Mouse (Mus musculus) hindbrain, embryonic 13.5 days (tissue): ENCODE results near the gene Abhd6. TPM values are rescaled to one million over a fixed set of nuclear protein-coding genes. Genes with fewer than 3 reads are reported as not detected.
A peak's percentile ranks its signal among the peaks of the same experiment; 100 is the strongest.

Experiments used
- ATAC-seq: fragments of 200-750 bp; cut with Nextera tagmentation; 2 replicates; pipeline ENCODE4 v1.8.0; 2017; ENCODE audit warnings: moderate TSS enrichment; ENCODE audit not compliant: low FRiP score
- H3K27ac ChIP-seq: fragments of 300-500 bp; sonication (generic); 2 replicates; pipeline ENCODE4 v1.5.1; 2015; ENCODE audit warnings: inconsistent platforms, mild to moderate bottlenecking, moderate library complexity
- H3K27me3 ChIP-seq: fragments of 300-500 bp; sonication (generic); 2 replicates; pipeline ENCODE4 v1.6.1; 2015; ENCODE audit warnings: mild to moderate bottlenecking, inconsistent platforms
- H3K36me3 ChIP-seq: fragments of 300-500 bp; sonication (generic); 2 replicates; pipeline ENCODE4 v1.6.1; 2015; ENCODE audit warnings: mild to moderate bottlenecking, inconsistent platforms
- H3K4me1 ChIP-seq: fragments of 300-500 bp; sonication (generic); replicated peaks from 2 replicates; pipeline ENCODE4 v1.6.1; 2015; ENCODE audit warnings: inconsistent platforms
- H3K4me2 ChIP-seq: fragments of 300-500 bp; sonication (generic); 2 replicates; pipeline ENCODE4 v1.6.1; 2015; ENCODE audit warnings: inconsistent platforms, mild to moderate bottlenecking, moderate library complexity
- H3K4me3 ChIP-seq: fragments of 300-500 bp; sonication (generic); 2 replicates; pipeline ENCODE4 v1.5.1; 2015; ENCODE audit warnings: mild to moderate bottlenecking, inconsistent platforms
- H3K9ac ChIP-seq: fragments of 300-500 bp; sonication (generic); 2 replicates; pipeline ENCODE4 v1.6.1; 2015; ENCODE audit warnings: mild to moderate bottlenecking, inconsistent platforms
- H3K9me3 ChIP-seq: fragments of 300-500 bp; sonication (generic); 2 replicates; pipeline ENCODE4 v1.6.1; 2016; ENCODE audit warnings: inconsistent platforms
- WGBS: fragments of 180-500 bp; shearing (Covaris S2); methylation state at CpG from one replicate; pipeline ENCODE4 v1.1.7; 2015; 5-methylcytosine and 5-hydroxymethylcytosine counted together
- polyA plus RNA-seq: library from polyadenylated mRNA; unstranded; fragments of >200 nt; fragmentation: Nextera tagmentation; extraction: Ambion mirVana; gene quantifications from 2 replicates; pipeline ENCODE4 v1.2.1, GENCODE M21; 2015

The Abhd6 gene
- polyA plus RNA-seq, 1 experiment from 2014 or later: 31.7 TPM

DNA sequence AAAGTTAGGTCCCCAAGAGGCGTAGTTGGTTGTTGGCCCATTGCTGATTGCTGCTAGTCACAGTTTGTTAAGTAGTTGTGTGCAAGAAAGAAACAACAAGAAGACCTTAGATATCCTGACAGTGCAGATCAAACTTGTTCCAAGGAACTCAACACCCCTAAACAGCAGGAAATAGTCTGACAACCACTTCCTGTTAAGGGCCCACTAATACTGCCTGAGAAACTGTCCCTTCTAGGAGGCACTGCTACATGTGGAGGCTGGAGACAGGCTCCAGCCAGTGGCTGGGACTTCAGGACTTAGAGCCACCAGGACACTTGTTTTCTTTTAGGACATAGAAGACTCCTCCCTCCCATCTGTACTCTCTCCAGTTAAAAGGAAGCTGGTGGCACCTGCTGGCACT, 25.2 kb upstream of the Abhd6 start:
- no peak for ATAC-seq
- WGBS: 88% methylated on average over 1 of the region's 1 CpGs

DNA sequence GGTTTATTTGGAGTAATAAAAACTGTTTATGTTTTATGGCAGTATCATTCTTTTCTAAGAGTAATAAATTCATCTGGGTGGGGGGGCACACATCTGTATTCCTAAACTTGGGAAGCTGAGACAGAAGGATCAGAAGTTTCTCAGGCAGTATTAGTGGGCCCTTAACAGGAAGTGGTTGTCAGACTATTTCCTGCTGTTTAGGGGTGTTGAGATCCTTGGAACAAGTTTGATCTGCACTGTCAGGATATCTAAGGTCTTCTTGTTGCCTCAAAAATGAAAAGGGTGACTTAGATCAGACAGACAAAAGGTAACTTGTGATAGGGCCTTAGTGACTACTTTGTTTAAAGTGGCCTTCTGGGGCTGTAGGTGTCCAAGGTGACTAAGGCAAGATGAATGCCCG, 24.5 kb upstream of the Abhd6 start:
- no peak for ATAC-seq
- Histone ChIP-seq H3K27me3 (no peaks in the 10 kb centered on the region), H3K9me3 (no peaks in the 10 kb centered on the region), H3K9ac (no peak overlapping the region), H3K4me2 (no peak overlapping the region), H3K4me3 (no peak overlapping the region), H3K27ac (no peak overlapping the region), H3K36me3 (no peaks in the 10 kb centered on the region), H3K4me1 (no peaks in the 10 kb centered on the region)
- 78% methylated on average over 1 of the region's 1 CpGs for WGBS

More for the DNA sequence above, 25.2 kb upstream of the Abhd6 start:
- Histone ChIP-seq H3K27me3 (no peaks in the 10 kb centered on the region), H3K36me3 (no peaks in the 10 kb centered on the region), H3K4me3 (no peak overlapping the region), H3K27ac (no peak overlapping the region), H3K4me2 (no peak overlapping the region), H3K4me1 (no peaks in the 10 kb centered on the region), H3K9me3 (no peaks in the 10 kb centered on the region), H3K9ac (no peak overlapping the region)

DNA sequence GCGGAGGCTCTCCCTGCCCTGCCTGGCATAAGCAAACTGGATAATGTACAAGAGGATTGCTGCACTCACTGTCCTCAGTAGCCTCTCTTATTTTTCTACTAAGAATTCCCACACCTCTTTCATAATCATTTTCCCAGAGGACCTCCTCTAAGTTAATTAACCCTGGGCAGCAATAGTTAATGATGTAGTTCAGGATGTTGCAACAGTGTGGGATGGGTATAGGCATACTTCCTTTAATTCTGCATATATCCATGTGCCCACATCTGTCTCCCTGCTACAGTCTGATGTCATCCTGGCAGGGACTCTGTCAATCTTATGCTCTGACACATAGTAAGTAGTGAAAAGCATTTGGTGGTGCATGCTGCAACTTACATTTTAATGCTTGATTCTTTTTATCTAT, 21.5 kb upstream of the Abhd6 start:
- no peak overlapping the region for H3K4me3 ChIP-seq
- no peak overlapping the region for H3K9ac ChIP-seq
- no peaks in the 10 kb centered on the region for H3K9me3 ChIP-seq
- H3K27ac ChIP-seq: no peak overlapping the region
- H3K36me3 ChIP-seq: no peaks in the 10 kb centered on the region
- no peaks in the 10 kb centered on the region for H3K4me1 ChIP-seq
- no peak overlapping the region for H3K4me2 ChIP-seq
- WGBS: 97% methylated on average over 1 of the region's 1 CpGs
- ATAC-seq: no peak
- H3K27me3 ChIP-seq: no peaks in the 10 kb centered on the region

DNA sequence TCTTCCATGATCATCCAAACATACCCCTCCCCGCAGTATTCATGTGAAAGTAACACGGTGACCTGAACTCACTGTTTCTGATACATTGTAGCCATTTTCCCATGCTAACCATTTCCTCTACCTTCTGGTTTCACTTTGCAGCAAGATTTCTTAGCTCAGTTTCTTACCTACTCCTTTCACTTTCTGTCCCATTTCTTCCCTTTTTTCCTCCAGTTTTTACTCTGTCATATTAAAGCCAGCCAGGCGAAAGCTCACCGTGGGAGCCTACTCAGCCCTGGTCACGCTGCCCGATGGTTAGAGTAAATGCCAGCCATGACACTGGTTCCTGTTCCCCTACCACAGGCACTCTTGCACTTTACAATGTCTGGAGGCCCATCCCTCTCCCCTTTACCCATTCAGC, 15.8 kb upstream of the Abhd6 start:
- Histone ChIP-seq H3K27me3 (no peaks in the 10 kb centered on the region), H3K9ac (no peak overlapping the region), H3K27ac (no peak overlapping the region), H3K36me3 (no peaks in the 10 kb centered on the region), H3K4me1 (no peaks in the 10 kb centered on the region), H3K4me3 (no peak overlapping the region), H3K9me3 (no peaks in the 10 kb centered on the region), H3K4me2 (no peak overlapping the region)
- no peak for ATAC-seq
- WGBS: 98% methylated on average over 6 of the region's 6 CpGs

DNA sequence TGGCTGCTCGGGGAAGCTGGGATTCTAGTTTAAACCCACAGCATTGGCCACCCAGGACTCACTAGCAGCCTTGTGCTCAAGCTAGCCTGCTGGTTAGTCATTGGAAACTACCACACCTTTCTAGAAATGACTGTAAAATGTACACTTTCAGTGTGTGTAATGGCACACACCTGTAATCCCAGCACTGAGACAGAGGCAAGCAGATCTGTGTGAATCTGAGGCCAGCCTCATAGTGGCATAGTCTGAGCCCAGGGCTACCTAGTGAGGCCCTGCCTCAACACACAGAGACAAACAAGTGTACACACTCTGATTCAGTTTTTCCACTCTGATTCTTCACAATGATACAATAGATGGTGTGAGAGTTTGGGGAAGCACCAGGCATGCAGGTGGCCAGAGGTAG, 13.3 kb upstream of the Abhd6 start:
- Histone ChIP-seq H3K9me3 (no peaks in the 10 kb centered on the region), H3K36me3 (no peaks in the 10 kb centered on the region), H3K4me2 (no peak overlapping the region), H3K4me3 (no peak overlapping the region), H3K9ac (no peak overlapping the region), H3K4me1 (no peaks in the 10 kb centered on the region), H3K27me3 (0 out of 2 replicates have a peak, but pooled peaks cover under 1% of the 10 kb centered on the region), H3K27ac (no peak overlapping the region)
- ATAC-seq: no peak
- WGBS: 60% methylated on average over 1 of the region's 1 CpGs

DNA sequence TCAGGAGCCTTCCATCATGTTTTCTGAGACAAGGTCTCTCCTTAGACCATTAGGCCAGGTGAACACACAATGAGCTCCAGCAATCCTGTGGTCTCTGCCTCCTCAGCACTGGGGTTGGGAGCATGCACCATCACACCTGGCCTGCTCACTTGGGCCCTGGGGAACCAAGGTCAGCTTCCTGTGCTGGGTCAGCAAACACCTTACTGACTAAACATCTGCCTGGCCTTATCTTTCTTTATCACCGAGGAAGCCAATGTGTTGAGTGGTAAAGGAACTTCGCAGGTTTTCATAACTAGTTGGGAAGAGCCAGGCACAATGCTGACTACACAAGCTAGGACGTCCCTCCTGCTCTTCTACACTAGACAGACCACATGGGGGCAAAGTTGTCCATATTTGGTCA, 12.7 kb upstream of the Abhd6 start:
- no peak for ATAC-seq
- H3K27me3 ChIP-seq: 0 out of 2 replicates have a peak, but pooled peaks cover 3% of the 10 kb centered on the region
- H3K27ac ChIP-seq: no peak overlapping the region
- no peaks in the 10 kb centered on the region for H3K4me1 ChIP-seq
- H3K9me3 ChIP-seq: no peaks in the 10 kb centered on the region
- no peaks in the 10 kb centered on the region for H3K36me3 ChIP-seq
- H3K4me3 ChIP-seq: no peak overlapping the region
- H3K4me2 ChIP-seq: no peak overlapping the region
- H3K9ac ChIP-seq: no peak overlapping the region
- WGBS: 78% methylated on average over 3 of the region's 3 CpGs

DNA sequence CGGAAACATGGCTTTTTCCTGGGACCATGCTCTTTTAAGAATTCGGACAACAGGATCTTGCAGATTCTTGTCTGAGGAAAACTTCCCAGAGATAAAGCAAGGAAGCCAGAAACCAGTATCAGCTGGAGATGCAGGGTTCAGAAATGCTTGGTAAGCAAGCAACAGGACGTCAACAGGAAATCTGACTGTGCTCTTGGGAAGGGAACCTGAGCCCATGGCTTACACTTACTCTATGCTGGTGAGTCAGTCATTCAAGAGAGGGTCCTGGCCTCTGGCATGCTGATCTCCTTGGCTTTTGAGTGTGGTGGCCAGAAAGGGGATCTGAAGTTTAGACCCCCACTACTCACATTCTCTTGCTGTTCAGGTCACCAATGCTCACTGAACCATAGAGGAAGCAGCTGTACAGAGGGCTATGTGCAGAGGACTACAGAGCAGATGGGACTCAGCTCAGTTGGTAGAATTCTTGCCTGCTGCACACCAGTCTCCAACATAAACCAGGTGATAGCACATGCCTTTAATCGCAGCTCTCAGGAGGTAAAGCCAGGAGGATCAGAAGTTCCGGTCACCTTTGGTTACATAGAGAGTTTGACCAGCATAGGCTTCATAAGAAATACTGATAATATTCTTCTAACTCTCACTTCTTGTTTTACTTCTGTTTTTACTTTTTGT, 11.5 kb upstream of the Abhd6 start:
- Histone ChIP-seq H3K9me3 (no peaks in the 10 kb centered on the region), H3K9ac (no peak overlapping the region), H3K4me3 (no peak overlapping the region), H3K4me2 (no peak overlapping the region), H3K27me3 (0 out of 2 replicates have a peak, but pooled peaks cover 3% of the 10 kb centered on the region), H3K36me3 (no peaks in the 10 kb centered on the region), H3K4me1 (no peaks in the 10 kb centered on the region), H3K27ac (no peak overlapping the region)
- 79% methylated on average over 5 of the region's 5 CpGs for WGBS
- no peak for ATAC-seq

DNA sequence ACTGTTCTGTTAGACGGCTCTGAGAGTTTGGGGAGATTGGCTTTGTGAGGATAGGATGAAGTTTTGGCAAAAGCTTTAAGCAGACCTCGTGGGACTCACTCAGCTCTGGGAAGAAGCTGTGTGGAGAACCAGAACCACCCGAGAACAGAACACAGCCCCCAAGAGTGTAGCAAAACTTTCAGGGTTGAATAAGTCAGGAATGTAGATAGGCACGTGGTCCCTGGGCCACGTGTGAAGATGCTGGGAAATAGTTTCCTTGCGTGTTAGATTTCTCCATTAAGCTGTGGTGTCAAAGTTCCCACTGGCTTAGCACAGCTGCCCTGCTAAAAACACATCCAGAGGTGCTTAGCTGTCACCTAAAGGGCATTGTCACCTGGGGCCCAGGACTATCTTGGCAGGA, 10.5 kb upstream of the Abhd6 start:
- 81% methylated on average over 6 of the region's 6 CpGs for WGBS
- Histone ChIP-seq H3K27ac (no peak overlapping the region), H3K4me1 (peaks cover 4% of the 10 kb centered on the region), H3K36me3 (no peaks in the 10 kb centered on the region), H3K4me3 (no peak overlapping the region), H3K27me3 (0 out of 2 replicates have a peak, but pooled peaks cover 3% of the 10 kb centered on the region), H3K9me3 (no peaks in the 10 kb centered on the region), H3K4me2 (no peak overlapping the region), H3K9ac (no peak overlapping the region)
- ATAC-seq: no peak

DNA sequence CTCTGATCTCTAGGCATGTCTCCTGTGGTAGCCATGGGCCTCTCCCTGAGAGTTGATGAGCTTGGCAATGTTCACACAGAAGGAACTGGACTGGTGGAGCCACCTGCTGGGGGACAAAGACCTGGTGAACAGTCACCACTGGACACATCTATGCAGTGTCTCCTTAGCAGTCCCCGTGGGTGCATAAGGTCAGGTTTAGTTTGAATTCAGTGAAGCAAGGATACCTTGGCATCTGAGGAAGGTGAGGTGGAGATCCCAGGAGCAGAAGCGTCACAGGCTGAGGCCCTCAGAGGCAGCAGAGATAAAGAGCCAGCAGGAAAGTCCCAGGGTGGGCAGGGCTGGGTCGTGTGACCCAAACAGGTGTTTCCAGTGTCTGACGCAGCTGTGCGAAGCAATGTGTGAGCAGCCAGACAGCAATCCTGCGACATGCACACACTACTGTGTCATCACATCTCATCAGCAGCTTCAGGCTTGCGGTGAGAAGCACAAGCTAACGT, 8.4 kb upstream of the Abhd6 start, which contains the start of gene Dnase1l3:
Gene Dnase1l3 (minus strand): TSS at position 303 of the 497 bp plus-strand sequence.
- Histone ChIP-seq H3K27me3 (peaks cover 13% of the 10 kb centered on the region), H3K4me1 (peaks cover 6% of the 10 kb centered on the region), H3K4me2 (no peak within 1 kb of the TSS), H3K9ac (no peak within 1 kb of the TSS), H3K36me3 (no peaks in the 10 kb centered on the region), H3K9me3 (no peaks in the 10 kb centered on the region), H3K4me3 (no peak within 1 kb of the TSS), H3K27ac (no peak within 1 kb of the TSS)
- 74% methylated on average over 8 of the region's 8 CpGs for WGBS
- 0 out of 2 replicates have a peak, but pooled peaks have one; percentile 18 for ATAC-seq

DNA sequence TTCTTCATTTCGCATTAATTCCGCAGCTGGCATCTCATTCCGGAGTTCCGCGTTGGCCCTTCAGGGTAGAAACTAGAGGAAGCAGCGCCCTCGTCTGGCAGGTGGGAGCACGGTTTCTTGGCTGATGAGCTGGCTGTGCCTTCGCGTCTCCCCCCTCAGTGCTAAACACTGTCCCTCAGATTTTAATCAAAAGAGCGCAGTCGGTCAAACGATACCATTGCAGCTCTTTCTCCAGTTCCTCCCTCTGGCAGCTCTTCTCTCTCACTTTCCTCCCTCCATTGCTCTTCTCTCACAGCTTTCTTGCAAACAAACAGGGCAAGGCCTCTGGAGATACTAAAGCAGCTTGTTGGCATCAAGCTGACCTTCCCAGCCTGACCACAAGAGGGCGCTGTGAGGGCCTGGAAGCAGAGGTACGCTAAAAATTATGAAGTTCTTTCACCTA, 5.4 kb upstream of the Abhd6 start:
- peaks cover 8% of the 10 kb centered on the region for H3K4me1 ChIP-seq
- H3K9ac ChIP-seq: peak overlapping the region; percentile 49; the same call in 1 of the 2 replicates
- H3K4me3 ChIP-seq: 0 out of 2 replicates have a peak overlapping the region, but pooled peaks have one; percentile 16
- H3K27me3 ChIP-seq: peaks cover 41% of the 10 kb centered on the region
- H3K4me2 ChIP-seq: peak overlapping the region; percentile 45
- no peak overlapping the region for H3K27ac ChIP-seq
- no peaks in the 10 kb centered on the region for H3K9me3 ChIP-seq
- 4% methylated on average over 15 of the region's 15 CpGs for WGBS
- no peaks in the 10 kb centered on the region for H3K36me3 ChIP-seq
- 0 out of 2 replicates have a peak, but pooled peaks have one; percentile 38 for ATAC-seq

DNA sequence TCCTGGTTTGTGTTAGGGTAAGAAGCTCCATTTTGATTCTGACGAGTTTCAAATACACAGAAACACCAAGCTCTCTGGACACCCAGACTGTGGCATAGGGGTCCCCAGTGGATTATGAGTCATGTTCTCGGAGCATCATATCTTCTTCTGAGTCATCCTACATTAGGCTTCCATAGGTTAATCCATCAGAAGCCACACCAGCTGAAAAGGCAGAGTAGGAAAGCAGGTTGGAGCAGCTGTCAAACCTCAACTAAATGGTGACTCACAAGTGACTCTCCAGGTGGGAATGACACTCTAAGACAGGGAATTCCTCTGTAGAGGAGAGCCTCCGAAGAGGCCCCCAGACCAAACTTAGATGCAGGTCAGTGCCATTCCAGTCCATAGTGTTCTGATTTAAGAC, 3.7 kb upstream of the Abhd6 start:
- peaks cover 41% of the 10 kb centered on the region for H3K27me3 ChIP-seq
- H3K4me3 ChIP-seq: no peak overlapping the region
- ATAC-seq: no peak
- WGBS: 85% methylated on average over 3 of the region's 3 CpGs
- H3K4me2 ChIP-seq: no peak overlapping the region
- H3K36me3 ChIP-seq: no peaks in the 10 kb centered on the region
- peaks cover 17% of the 10 kb centered on the region for H3K4me1 ChIP-seq
- no peaks in the 10 kb centered on the region for H3K9me3 ChIP-seq
- no peak overlapping the region for H3K9ac ChIP-seq
- no peak overlapping the region for H3K27ac ChIP-seq

DNA sequence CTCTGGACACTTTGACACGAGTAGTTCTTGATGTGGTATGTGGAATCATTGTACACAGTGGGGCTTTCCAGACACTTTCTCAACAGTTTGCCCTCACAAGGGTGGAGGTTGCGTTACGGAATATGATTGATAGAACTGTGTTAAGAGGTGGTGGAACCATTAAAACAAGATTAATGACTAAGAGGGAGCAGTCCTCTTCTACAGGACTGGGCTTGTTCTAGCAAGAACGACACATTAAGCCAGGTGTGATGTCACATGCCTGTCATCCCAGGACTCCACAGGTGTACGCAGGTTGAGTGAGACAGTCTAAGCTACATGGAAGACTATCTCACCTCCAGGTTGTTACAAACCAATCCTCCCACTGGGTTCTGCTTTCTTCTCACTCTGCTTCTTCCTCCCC, 3.3 kb upstream of the Abhd6 start:
- no peak overlapping the region for H3K4me2 ChIP-seq
- H3K27me3 ChIP-seq: peaks cover 39% of the 10 kb centered on the region
- no peak overlapping the region for H3K9ac ChIP-seq
- no peaks in the 10 kb centered on the region for H3K9me3 ChIP-seq
- WGBS: 86% methylated on average over 5 of the region's 5 CpGs
- ATAC-seq: no peak
- peaks cover 21% of the 10 kb centered on the region for H3K4me1 ChIP-seq
- H3K27ac ChIP-seq: no peak overlapping the region
- H3K36me3 ChIP-seq: no peaks in the 10 kb centered on the region
- no peak overlapping the region for H3K4me3 ChIP-seq

DNA sequence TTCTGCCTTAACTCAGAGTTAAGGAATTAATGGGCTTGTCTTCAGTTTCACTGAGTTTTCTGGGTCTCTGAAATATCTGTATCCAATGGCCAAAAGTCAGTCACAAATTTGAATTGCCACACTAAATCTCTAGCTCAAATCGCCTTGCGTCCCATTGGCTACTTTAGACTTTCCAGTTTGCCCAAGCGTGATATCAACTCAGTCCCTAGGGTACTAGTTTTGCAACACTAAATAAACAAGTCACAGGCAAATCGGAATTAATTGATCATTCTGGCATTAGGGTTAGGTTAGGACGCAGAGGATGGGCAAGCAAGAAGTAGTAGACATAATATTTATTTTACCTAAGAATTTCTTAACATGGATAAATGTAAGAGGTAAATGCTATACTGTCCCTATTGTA, 2.5 kb upstream of the Abhd6 start:
- H3K9me3 ChIP-seq: no peaks in the 10 kb centered on the region
- ATAC-seq: no peak
- H3K9ac ChIP-seq: no peak overlapping the region
- H3K4me2 ChIP-seq: no peak overlapping the region
- H3K4me1 ChIP-seq: peaks cover 28% of the 10 kb centered on the region
- no peak overlapping the region for H3K27ac ChIP-seq
- WGBS: 80% methylated on average over 5 of the region's 5 CpGs
- no peaks in the 10 kb centered on the region for H3K36me3 ChIP-seq
- H3K27me3 ChIP-seq: peaks cover 38% of the 10 kb centered on the region
- H3K4me3 ChIP-seq: no peak overlapping the region
